Mouse (Mus musculus) CH12.LX (cell line): Measurements from ENCODE around the gene Foxf2. TPM values are rescaled to one million over a fixed set of nuclear protein-coding genes. Genes with fewer than 3 reads are reported as not detected.

ENCODE experiments used
- DNase-seq: peaks from one replicate; pipeline ENCODE4 v3.0.0-alpha.2; 2013; ENCODE audit errors: extremely low read depth
- H3K27ac ChIP-seq: 2 replicates; pipeline ENCODE4 v1.5.1; 2012; ENCODE audit warnings: low read depth, mild to moderate bottlenecking, control low read depth, moderate library complexity; ENCODE audit not compliant: insufficient read depth
- H3K27me3 ChIP-seq: replicated peaks from 2 replicates; pipeline ENCODE3; 2012; ENCODE audit warnings: inconsistent platforms
- H3K36me3 ChIP-seq, 2 experiments: replicated peaks in 1 of 2; 2 replicates each; pipeline versions ENCODE3 to v1.6.1; 2012; ENCODE audit warnings: inconsistent platforms in 1 of 2, low read length in 1 of 2, mild to moderate bottlenecking in 1 of 2, mixed read lengths in 1 of 2, moderate library complexity in 1 of 2; ENCODE audit not compliant: control insufficient read depth in 1 of 2, insufficient read depth in 1 of 2
- H3K4me1 ChIP-seq, 2 experiments: 2 replicates each; pipeline ENCODE4 v1.6.1; 2012; ENCODE audit warnings: inconsistent platforms in 1 of 2, moderate library complexity in 1 of 2; ENCODE audit not compliant: insufficient read depth in 2 of 2, control insufficient read depth in 1 of 2
- H3K4me2 ChIP-seq: 2 replicates; pipeline ENCODE4 v1.6.1; 2012; ENCODE audit warnings: low read depth, mild to moderate bottlenecking, control low read depth; ENCODE audit not compliant: poor library complexity, insufficient read depth, severe bottlenecking
- H3K4me3 ChIP-seq, 3 experiments: fragments of 150-350 bp in 1 of 3; sonication (generic) in 1 of 3; replicated peaks in 1 of 3; 2 replicates each; pipeline versions ENCODE3 to v1.5.1; 2011 to 2012; ENCODE audit warnings: low read depth in 2 of 3, low read length in 2 of 3, mild to moderate bottlenecking in 2 of 3, moderate library complexity in 2 of 3, control low read depth in 1 of 3, improper control_type of control experiment in 1 of 3, inconsistent platforms in 1 of 3, mixed read lengths in 1 of 3; ENCODE audit not compliant: poor library complexity in 1 of 3
- H3K79me2 ChIP-seq: replicated peaks from 2 replicates; pipeline ENCODE4 v1.6.1; 2012; ENCODE audit warnings: mild to moderate bottlenecking, moderate library complexity; ENCODE audit not compliant: control insufficient read depth, poor library complexity, insufficient read depth, severe bottlenecking; ENCODE audit errors: extremely low read depth
- H3K9ac ChIP-seq: 2 replicates; pipeline ENCODE4 v1.6.1; 2012; ENCODE audit warnings: low read depth, mild to moderate bottlenecking, control low read depth, moderate library complexity; ENCODE audit not compliant: insufficient read depth
- H3K9me3 ChIP-seq: replicated peaks from 2 replicates; pipeline ENCODE3; 2012; ENCODE audit warnings: low read length, inconsistent platforms, mixed read lengths
- BHLHE40 ChIP-seq: IDR thresholded peaks from 2 replicates; pipeline ENCODE4 v1.6.1; 2011; ENCODE audit warnings: mild to moderate bottlenecking, low read depth, low read length, improper control_type of control experiment
- E2F4 ChIP-seq: IDR thresholded peaks from 2 replicates; pipeline ENCODE4 v1.6.1; 2011; ENCODE audit warnings: low read depth, low read length, improper control_type of control experiment; ENCODE audit not compliant: insufficient replicate concordance
- ELF1 ChIP-seq: IDR thresholded peaks from 2 replicates; pipeline ENCODE4 v1.6.1; 2014; ENCODE audit warnings: low read depth, mild to moderate bottlenecking, inconsistent platforms, low read length, improper control_type of control experiment
- ETS1 ChIP-seq: conservative IDR thresholded peaks from 2 replicates; pipeline ENCODE4 v1.6.1; 2012; ENCODE audit warnings: low read depth, mild to moderate bottlenecking, inconsistent platforms, low read length, improper control_type of control experiment, moderate library complexity
- HCFC1 ChIP-seq: IDR thresholded peaks from 2 replicates; pipeline ENCODE4 v1.6.1; 2012; ENCODE audit warnings: low read depth, mild to moderate bottlenecking, inconsistent platforms, low read length, improper control_type of control experiment
- JUN ChIP-seq: IDR thresholded peaks from 2 replicates; pipeline ENCODE4 v1.6.1; 2011; ENCODE audit warnings: low read depth, mild to moderate bottlenecking, low read length, improper control_type of control experiment, moderate library complexity; ENCODE audit not compliant: insufficient read depth
- JUND ChIP-seq: conservative IDR thresholded peaks from 2 replicates; pipeline ENCODE4 v1.6.1; 2011; ENCODE audit warnings: low read depth, low read length, improper control_type of control experiment
- KAT2A ChIP-seq: IDR thresholded peaks from 2 replicates; pipeline ENCODE4 v1.6.1; 2012; ENCODE audit warnings: low read length, improper control_type of control experiment, inconsistent platforms; ENCODE audit not compliant: insufficient replicate concordance
- MAFK ChIP-seq: IDR thresholded peaks from 2 replicates; pipeline ENCODE4 v1.6.1; 2011; ENCODE audit warnings: low read length, improper control_type of control experiment; ENCODE audit not compliant: insufficient replicate concordance
- MAZ ChIP-seq: IDR thresholded peaks from 2 replicates; pipeline ENCODE4 v1.6.1; 2012; ENCODE audit warnings: low read depth, mild to moderate bottlenecking, inconsistent platforms, low read length, improper control_type of control experiment, moderate library complexity
- NRF1 ChIP-seq: IDR thresholded peaks from 2 replicates; pipeline ENCODE4 v1.6.1; 2014; ENCODE audit warnings: low read depth, mild to moderate bottlenecking, inconsistent platforms, low read length, improper control_type of control experiment, moderate library complexity
- RCOR1 ChIP-seq: conservative IDR thresholded peaks from 2 replicates; pipeline ENCODE4 v1.6.1; 2012; ENCODE audit warnings: low read depth, mild to moderate bottlenecking, inconsistent platforms, low read length, improper control_type of control experiment
- SIN3A ChIP-seq: IDR thresholded peaks from 2 replicates; pipeline ENCODE4 v1.6.1; 2012; ENCODE audit warnings: low read length, improper control_type of control experiment, inconsistent platforms
- SMC3 ChIP-seq: IDR thresholded peaks from 2 replicates; pipeline ENCODE4 v1.6.1; 2011; ENCODE audit warnings: low read depth, low read length, improper control_type of control experiment
- TCF12 ChIP-seq: IDR thresholded peaks from 2 replicates; pipeline ENCODE4 v1.6.1; 2014; ENCODE audit warnings: low read depth, mild to moderate bottlenecking, inconsistent platforms, low read length, improper control_type of control experiment
- UBTF ChIP-seq: IDR thresholded peaks from 2 replicates; pipeline ENCODE4 v1.6.1; 2012; ENCODE audit warnings: low read depth, mild to moderate bottlenecking, inconsistent platforms, low read length, improper control_type of control experiment, moderate library complexity
- USF2 ChIP-seq: conservative IDR thresholded peaks from 2 replicates; pipeline ENCODE4 v1.6.1; 2011; ENCODE audit warnings: low read depth, low read length, improper control_type of control experiment
- ZC3H11A ChIP-seq: IDR thresholded peaks from 2 replicates; pipeline ENCODE4 v1.6.1; 2012; ENCODE audit warnings: low read depth, mild to moderate bottlenecking, inconsistent platforms, low read length, improper control_type of control experiment
- ZMIZ1 ChIP-seq: IDR thresholded peaks from 2 replicates; pipeline ENCODE4 v1.6.1; 2012; ENCODE audit warnings: low read depth, mild to moderate bottlenecking, inconsistent platforms, low read length, improper control_type of control experiment
- ZNF384 ChIP-seq: IDR thresholded peaks from 2 replicates; pipeline ENCODE4 v1.6.1; 2012; ENCODE audit warnings: low read depth, low read length, improper control_type of control experiment, inconsistent platforms
- dilution Hi-C: fragments of 300-500 bp; cut with MboI; formaldehyde crosslinking; loops from 2 replicates; pipeline ENCODE4 v1.14.3; 2020; ENCODE audit warnings: low sequenced_read_pairs; ENCODE audit not compliant: extremely low pct_unique_long_range_greater_than_20kb, extremely low pct_ligation_motif_present
- in situ Hi-C: fragments of 300-500 bp; cut with MboI; formaldehyde crosslinking; loops from 3 replicates; pipeline ENCODE4 v1.14.3; 2019; ENCODE audit warnings: low sequenced_read_pairs, low pct_ligation_motif_present, low pct_unique_long_range_greater_than_20kb, mixed read lengths
- polyA plus RNA-seq: library from polyadenylated mRNA; unstranded; fragments of >175 nt; gene quantifications from 2 replicates; pipeline ENCODE4 v1.2.1, GENCODE M21; 2012; ENCODE audit warnings: low read depth; ENCODE audit not compliant: insufficient read length
- total RNA-seq, 2 experiments: library from RNA; depleted of rRNA; stranded (reverse); fragments of 300-350 nt in 1 of 2; fragments of >200 nt in 1 of 2; gene quantifications; 2 replicates each; pipeline ENCODE4 v1.2.3; 2012 to 2014

Gene Foxf2
- total and polyA plus RNA-seq, 3 experiments, result not detected

DNA sequence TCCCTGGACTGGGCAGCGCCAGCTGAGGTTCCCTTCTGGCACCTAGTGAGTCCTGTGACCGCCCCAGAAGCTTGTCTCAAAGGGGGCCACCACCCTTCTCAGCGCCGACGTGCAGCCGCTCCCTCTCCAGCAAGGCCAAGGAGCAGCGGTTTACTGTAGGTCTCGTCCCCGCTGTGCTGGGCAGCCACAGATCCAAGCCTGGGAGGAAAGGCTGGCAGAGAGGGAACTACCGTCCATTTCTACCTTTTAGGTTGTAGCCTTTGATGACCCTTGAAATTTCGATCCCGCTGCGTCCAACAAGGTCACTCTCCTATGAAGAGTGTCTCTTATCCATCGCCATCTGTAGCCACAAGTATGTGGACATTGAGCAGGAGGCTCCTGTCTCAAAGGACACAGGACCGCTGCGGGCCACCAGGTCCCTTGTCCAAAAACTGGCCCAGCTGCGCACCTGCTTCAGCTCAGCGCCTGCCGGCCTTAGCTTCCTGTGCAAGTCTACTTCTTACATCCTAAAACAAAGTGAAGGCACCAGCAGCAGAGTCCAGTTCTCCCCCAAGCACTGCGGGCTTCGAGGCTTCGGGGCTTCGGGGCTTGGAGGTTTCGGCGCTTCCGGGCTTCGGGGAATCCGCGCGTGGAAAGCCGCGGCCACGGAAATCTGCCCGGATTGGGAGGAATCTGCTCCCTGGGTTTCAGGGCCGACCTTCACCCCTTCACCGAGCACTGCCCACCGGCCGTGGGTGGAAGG, 10.7 kb upstream of the Foxf2 start:
- dilution Hi-C loops, result no loop called here
- no peak overlapping the region for H3K4me3 ChIP-seq

DNA sequence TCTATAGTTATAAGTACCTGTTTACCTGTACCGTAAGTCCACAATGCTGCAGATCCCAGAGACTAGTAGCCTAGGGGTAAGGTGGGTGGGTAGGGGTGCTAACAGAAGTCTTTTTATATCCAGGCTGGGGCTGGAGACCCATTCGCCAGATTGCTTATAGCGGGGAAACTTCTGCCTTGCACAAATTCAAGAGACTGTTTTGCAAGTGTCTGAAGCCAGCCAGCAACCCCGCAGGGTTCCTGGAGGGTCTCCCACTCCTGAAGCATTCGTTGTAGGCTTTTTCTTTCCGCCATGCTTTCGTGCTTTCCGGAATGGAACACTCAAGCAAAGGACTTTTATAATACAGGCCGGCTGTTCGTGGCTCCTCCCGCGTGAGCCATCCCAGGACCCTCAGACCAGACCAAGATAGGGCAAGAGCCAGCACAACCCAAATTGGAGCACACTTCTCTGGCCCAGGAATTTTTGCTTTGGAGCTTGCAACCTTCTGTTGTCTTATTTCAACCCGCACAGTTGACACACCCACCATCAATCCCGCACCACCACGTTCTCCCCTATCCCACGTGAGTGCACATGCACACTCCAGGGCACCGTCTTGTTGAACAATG, 10.0 kb upstream of the Foxf2 start:
- Histone ChIP-seq H3K4me1 (0 out of 4 replicates have a peak, but pooled peaks cover 0 to 6% of the 10 kb centered on the region in 2 experiments), H3K9ac (no peak overlapping the region), H3K36me3 (no peaks in the 10 kb centered on the region), H3K79me2 (no peaks in the 10 kb centered on the region), H3K27me3 (no peaks in the 10 kb centered on the region), H3K9me3 (no peaks in the 10 kb centered on the region), H3K27ac (no peak overlapping the region), H3K4me3 (no peak overlapping the region), H3K4me2 (no peak overlapping the region)
- in situ Hi-C loops, result no loop called here
- no peak for TF ChIP-seq SIN3A
- no peak for TF ChIP-seq E2F4
- no peak for TF ChIP-seq KAT2A
- TF ChIP-seq BHLHE40, result no peak
- TF ChIP-seq USF2, result no peak
- no peak for TF ChIP-seq ELF1
- TF ChIP-seq ZNF384, result no peak
- no peak for TF ChIP-seq JUN
- no peak for TF ChIP-seq MAFK
- no peak for TF ChIP-seq RCOR1
- no peak for TF ChIP-seq SMC3
- no peak for TF ChIP-seq ZMIZ1
- no peak for TF ChIP-seq MAZ
- TF ChIP-seq ZC3H11A, result no peak
- TF ChIP-seq JUND, result no peak
- no peak for TF ChIP-seq HCFC1
- DNase-seq, result no peak
- dilution Hi-C loops, result no loop called here

More for the DNA sequence above, 10.7 kb upstream of the Foxf2 start:
- no peak overlapping the region for H3K9ac ChIP-seq
- H3K4me2 ChIP-seq, result no peak overlapping the region
- DNase-seq, result no peak
- 0 out of 4 replicates have a peak, but pooled peaks cover 0 to 6% of the 10 kb centered on the region in 2 experiments for H3K4me1 ChIP-seq
- H3K27ac ChIP-seq, result no peak overlapping the region
- no peaks in the 10 kb centered on the region for H3K9me3 ChIP-seq
- in situ Hi-C loops, result no loop called here
- no peaks in the 10 kb centered on the region for H3K79me2 ChIP-seq
- TF ChIP-seq ETS1, result no peak
- TF ChIP-seq MAZ, result no peak
- TF ChIP-seq MAFK, result no peak
- no peak for TF ChIP-seq ZC3H11A
- TF ChIP-seq NRF1, result no peak
- TF ChIP-seq UBTF, result no peak
- no peak for TF ChIP-seq USF2
- no peak for TF ChIP-seq BHLHE40
- no peak for TF ChIP-seq ELF1
- TF ChIP-seq TCF12, result no peak
- TF ChIP-seq, all 38 proteins: peak for 0
- Histone ChIP-seq H3K36me3 (no peaks in the 10 kb centered on the region), H3K27me3 (no peaks in the 10 kb centered on the region)
